Mouse (Mus musculus) C2C12 (cell line): ENCODE data around the gene Trim11. TPM values are rescaled to one million over a fixed set of nuclear protein-coding genes. Genes with fewer than 3 reads are reported as not detected.

ENCODE experiments used
- H3K27me3 ChIP-seq: one replicate; pipeline ENCODE4 v1.6.1; 2011; ENCODE audit not compliant: control insufficient read depth, insufficient read depth, insufficient read length
- H3K36me3 ChIP-seq: one replicate; pipeline ENCODE4 v1.6.1; 2011; ENCODE audit not compliant: control insufficient read depth, insufficient read depth
- H3K4me3 ChIP-seq: one replicate; pipeline ENCODE4 v1.5.1; 2011; ENCODE audit warnings: mild to moderate bottlenecking, control low read depth; ENCODE audit not compliant: poor library complexity, insufficient read depth, severe bottlenecking
- H3K79me2 ChIP-seq: one replicate; pipeline ENCODE4 v1.6.1; 2011; ENCODE audit not compliant: control insufficient read depth, insufficient read depth
- H3K79me3 ChIP-seq: one replicate; pipeline ENCODE4 v1.6.1; 2011; ENCODE audit warnings: low read depth, control low read depth
- H3ac ChIP-seq: one replicate; pipeline ENCODE3; 2011; ENCODE audit warnings: low read depth; ENCODE audit not compliant: control insufficient read depth, insufficient read length
- CEBPB ChIP-seq: IDR thresholded peaks from one replicate; pipeline ENCODE4 v1.6.1; 2011; ENCODE audit warnings: low read depth, mild to moderate bottlenecking, control low read depth, moderate library complexity
- CTCF ChIP-seq: IDR thresholded peaks from one replicate; pipeline ENCODE4 v1.5.1; 2011; ENCODE audit not compliant: control insufficient read depth, insufficient read depth, insufficient read length
- FOSL1 ChIP-seq: IDR thresholded peaks from one replicate; pipeline ENCODE4 v1.8.0; 2011; ENCODE audit warnings: mild to moderate bottlenecking, low read length; ENCODE audit not compliant: poor library complexity, insufficient read depth, severe bottlenecking
- MAX ChIP-seq: IDR thresholded peaks from one replicate; pipeline ENCODE4 v1.6.1; 2011; ENCODE audit warnings: mild to moderate bottlenecking, control low read depth
- MYOD1 ChIP-seq: IDR thresholded peaks from one replicate; pipeline ENCODE4 v1.6.1; 2011; ENCODE audit warnings: low read depth; ENCODE audit not compliant: control insufficient read depth, insufficient read length
- MYOG ChIP-seq: IDR thresholded peaks from one replicate; pipeline ENCODE4 v1.6.1; 2011; ENCODE audit not compliant: control insufficient read depth, insufficient read length; ENCODE audit errors: extremely low read depth
- USF1 ChIP-seq: IDR thresholded peaks from one replicate; pipeline ENCODE4 v1.6.1; 2011; ENCODE audit warnings: low read depth, mild to moderate bottlenecking, control low read depth, moderate library complexity
- polyA plus RNA-seq: library from polyadenylated mRNA; unstranded; fragments of >200 nt; fragmentation: generic; extraction: Trizol; gene quantifications from one replicate; pipeline ENCODE4 v1.2.1, GENCODE M21; 2012; ENCODE audit warnings: missing spikeins

Gene Trim11
- polyA plus RNA-seq, 1 experiment: 15.1 TPM

- no peaks in the 10 kb centered on the region for H3K27me3 ChIP-seq
- H3K36me3 ChIP-seq: peaks cover 20% of the 10 kb centered on the region
- H3ac ChIP-seq: peak overlapping the region; percentile 74
- peak overlapping the region; percentile 57 for H3K4me3 ChIP-seq
- peaks cover 43% of the 10 kb centered on the region for H3K79me3 ChIP-seq
- peaks cover 74% of the 10 kb centered on the region for H3K79me2 ChIP-seq
- TF ChIP-seq FOSL1: no peak
- no peak for TF ChIP-seq MYOD1
- TF ChIP-seq CTCF: no peak
- no peak for TF ChIP-seq CEBPB
- no peak for TF ChIP-seq USF1
- TF ChIP-seq MAX: no peak
- TF ChIP-seq MYOG: no peak
Measured at GRCm38 (mm10) chr11:58979661-58980060, 1.8 kb downstream of the Trim11 start.

GRCm38 (mm10) chr11:58980381-58980990, 2.6 kb downstream of the Trim11 start:
- H3K79me2 ChIP-seq: peaks cover 66% of the 10 kb centered on the region
- H3K36me3 ChIP-seq: peaks cover 27% of the 10 kb centered on the region
- H3K79me3 ChIP-seq: peaks cover 42% of the 10 kb centered on the region
- TF ChIP-seq USF1: no peak
- no peak for TF ChIP-seq FOSL1
- no peak for TF ChIP-seq MYOD1
- TF ChIP-seq CTCF: no peak
- no peak for TF ChIP-seq CEBPB
- no peak for TF ChIP-seq MYOG
- no peak for TF ChIP-seq MAX
- H3K27me3 ChIP-seq: no peaks in the 10 kb centered on the region
- H3K4me3 ChIP-seq: no peak overlapping the region
- peak overlapping the region; percentile 20 for H3ac ChIP-seq

GRCm38 (mm10) chr11:58981541-58982447, 3.9 kb downstream of the Trim11 start:
- peak overlapping the region; percentile 10 for H3ac ChIP-seq
- peaks cover 53% of the 10 kb centered on the region for H3K79me2 ChIP-seq
- H3K36me3 ChIP-seq: peaks cover 39% of the 10 kb centered on the region
- TF ChIP-seq CEBPB (no peak), MYOD1 (peak; percentile 79), MYOG (no peak), CTCF (peak; percentile 75)
- H3K4me3 ChIP-seq: no peak overlapping the region
- peaks cover 36% of the 10 kb centered on the region for H3K79me3 ChIP-seq
- H3K27me3 ChIP-seq: no peaks in the 10 kb centered on the region

GRCm38 (mm10) chr11:58982471-58983097, 4.7 kb downstream of the Trim11 start:
- Histone ChIP-seq H3K4me3 (no peak overlapping the region), H3ac (no peak overlapping the region), H3K36me3 (peaks cover 47% of the 10 kb centered on the region), H3K27me3 (no peaks in the 10 kb centered on the region), H3K79me3 (peaks cover 33% of the 10 kb centered on the region), H3K79me2 (peaks cover 45% of the 10 kb centered on the region)
- no peak for TF ChIP-seq USF1
- no peak for TF ChIP-seq MAX
- no peak for TF ChIP-seq MYOD1
- no peak for TF ChIP-seq FOSL1
- TF ChIP-seq CEBPB: no peak
- no peak for TF ChIP-seq MYOG
- no peak for TF ChIP-seq CTCF

- no peak overlapping the region for H3ac ChIP-seq
- no peak overlapping the region for H3K4me3 ChIP-seq
- H3K79me2 ChIP-seq: peaks cover 33% of the 10 kb centered on the region
- H3K36me3 ChIP-seq: peaks cover 51% of the 10 kb centered on the region
- TF ChIP-seq MAX: no peak
- no peak for TF ChIP-seq FOSL1
- TF ChIP-seq CTCF: no peak
- TF ChIP-seq MYOD1: no peak
- TF ChIP-seq MYOG: no peak
- no peaks in the 10 kb centered on the region for H3K27me3 ChIP-seq
- peaks cover 26% of the 10 kb centered on the region for H3K79me3 ChIP-seq
Measured at GRCm38 (mm10) chr11:58983691-58984341, 5.9 kb downstream of the Trim11 start.
